Mouse (Mus musculus): ENCODE data around the gene H2afx.
A peak's percentile ranks its signal among the peaks of the same experiment; 100 is the strongest.
"Not testable (repeated sequence)": the region's sequence is repeated elsewhere in the genome, so short reads cannot be mapped to it uniquely, and the experiment has no call there.

H2afx gene

GRCm38 (mm10) chr9:44318826-44319095, 15.7 kb upstream of the H2afx start:
- DNase-seq (ENCODE audit: low spot score in 2 of 2), result no peak

GRCm38 (mm10) chr9:44319105-44319886, 15.2 kb upstream of the H2afx start:
- DNase-seq (ENCODE audit: low spot score in 2 of 2), result peak; percentile 62 to 73

- DNase-seq (ENCODE audit: low spot score in 2 of 2), result peak; percentile 90 to 93
Measured at GRCm38 (mm10) chr9:44319887-44320798, 14.4 kb upstream of the H2afx start, which contains the start of gene C2cd2l. C2cd2l (minus strand) TSS chr9:44320285.

- no peak for DNase-seq (ENCODE audit: low spot score in 2 of 2)
Measured at GRCm38 (mm10) chr9:44320799-44321133, 13.7 kb upstream of the H2afx start.

DNA sequence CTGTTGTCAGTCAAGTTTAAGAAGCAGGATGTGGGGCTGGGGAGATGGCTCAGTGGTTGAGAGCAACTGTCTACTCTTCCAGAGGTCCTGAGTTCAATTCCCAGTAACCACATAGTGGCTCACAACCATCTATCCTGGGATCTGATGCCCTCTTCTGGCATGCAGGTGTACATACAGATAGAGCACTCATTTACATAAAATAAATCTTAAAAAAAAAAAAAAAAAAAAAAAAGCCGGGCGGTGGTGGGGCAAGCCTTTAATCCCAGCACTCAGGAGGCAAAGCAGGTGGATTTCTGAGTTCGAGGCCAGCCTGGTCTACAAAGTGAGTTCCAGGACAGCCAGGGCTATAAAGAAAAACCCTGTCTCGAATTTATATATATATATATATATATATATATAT, 10.8 kb upstream of the H2afx start:
- DNase-seq (ENCODE audit: low spot score in 2 of 2), result not testable (repeated sequence)

GRCm38 (mm10) chr9:44324147-44324546, 10.3 kb upstream of the H2afx start:
- DNase-seq (ENCODE audit: low spot score in 2 of 2), result no peak

DNA sequence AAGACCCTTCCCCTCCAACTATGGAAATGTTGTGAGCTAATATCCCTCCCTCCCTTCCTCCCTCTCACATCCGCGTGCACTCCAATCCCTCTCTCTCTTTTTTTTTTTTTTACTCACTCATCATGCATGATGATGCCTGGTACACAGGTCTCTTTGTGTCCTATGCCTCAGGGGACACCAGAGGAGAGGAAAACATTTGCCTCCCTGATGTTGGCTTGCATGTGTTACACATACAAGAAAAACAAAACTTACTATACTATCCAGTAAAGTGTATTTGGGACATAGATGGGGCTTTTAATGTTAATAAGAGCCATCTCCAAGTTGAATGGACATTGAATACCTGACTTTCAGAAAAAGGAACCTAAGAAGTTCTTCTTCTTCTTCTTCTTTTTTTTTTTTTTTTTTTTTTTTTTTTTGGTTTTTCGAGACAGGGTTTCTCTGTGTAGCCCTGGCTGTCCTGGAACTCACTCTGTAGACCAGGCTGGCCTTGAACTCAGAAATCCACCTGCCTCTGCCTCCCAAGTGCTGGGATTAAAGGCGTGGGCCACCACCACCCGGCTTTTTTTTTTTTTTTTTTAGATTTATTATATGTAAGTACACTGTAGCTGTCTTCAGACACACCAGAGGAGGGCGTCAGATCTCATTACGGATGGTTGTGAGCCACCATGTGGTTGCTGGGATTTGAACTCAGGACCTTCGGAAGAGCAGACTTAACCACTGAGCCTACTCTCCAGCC, 9.3 kb upstream of the H2afx start:
- not testable (repeated sequence) for DNase-seq (ENCODE audit: low spot score in 2 of 2)

DNA sequence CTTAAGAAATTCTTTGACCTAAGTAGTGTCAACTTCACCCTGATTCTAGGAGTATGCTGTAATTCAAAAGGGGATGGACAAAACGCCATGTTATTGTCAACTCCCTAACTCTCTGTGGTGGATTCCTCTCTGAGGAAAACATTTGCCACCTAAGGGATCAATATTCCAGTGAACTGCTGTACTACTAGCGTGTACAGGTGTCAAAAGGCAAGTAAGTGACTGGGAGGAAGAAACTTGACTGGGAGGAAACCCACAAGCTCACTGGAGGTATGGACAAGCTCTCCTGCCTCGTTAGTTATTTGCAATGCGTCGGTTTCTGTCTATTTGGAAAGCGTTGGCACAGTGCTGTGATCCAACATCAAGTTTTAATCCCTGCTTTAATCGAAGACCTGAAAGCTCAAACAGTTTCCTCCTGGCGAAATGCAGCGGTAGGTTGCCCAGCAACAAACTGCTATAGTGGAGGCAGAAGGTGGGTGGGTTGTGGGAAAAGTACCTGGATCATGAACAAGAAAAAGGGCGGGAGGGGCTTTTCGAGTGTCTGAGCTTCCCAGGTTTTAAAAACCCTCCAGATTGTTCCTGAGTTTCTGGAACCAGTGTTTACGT, 8.6 kb upstream of the H2afx start, which contains the start of gene Dpagt1:
Gene Dpagt1 (plus strand): TSS at position 252 of the 603 bp plus-strand sequence.
- no peak for DNase-seq (ENCODE audit: low spot score in 2 of 2)

DNA sequence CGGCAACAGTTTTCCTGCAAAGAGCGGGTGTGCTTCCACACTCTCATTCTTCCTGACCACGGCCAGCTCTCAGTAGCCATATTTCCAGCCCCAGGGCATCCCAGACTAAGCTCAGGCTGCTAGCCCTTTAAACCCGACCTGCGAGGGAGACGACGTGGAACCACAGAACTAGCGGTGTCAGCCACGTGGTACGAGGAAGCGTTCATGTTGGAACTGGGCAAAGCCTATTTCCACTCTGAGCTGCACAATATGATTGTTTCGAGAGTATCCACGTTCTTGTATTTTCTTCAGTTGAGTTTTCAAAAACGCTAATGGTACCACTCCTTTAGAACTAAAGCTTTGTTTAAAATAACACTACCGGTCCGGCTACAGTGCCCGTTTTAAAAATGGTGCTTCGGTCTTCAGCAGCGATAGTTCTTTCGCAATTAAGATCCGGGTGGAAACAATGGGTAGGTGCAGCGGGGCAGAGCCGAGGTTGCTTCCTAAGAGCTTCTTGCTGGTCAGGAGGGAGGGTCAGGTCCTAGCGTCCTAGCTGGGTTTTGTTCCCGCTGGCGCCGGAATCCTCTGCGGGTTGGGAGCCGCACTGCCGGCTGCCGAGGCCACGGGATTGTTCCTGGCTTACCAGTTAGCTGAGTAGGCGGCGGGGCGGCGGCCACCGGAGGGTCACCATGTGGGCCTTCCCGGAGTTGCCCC, 8.0 kb upstream of the H2afx start:
- peak; percentile 64 to 78 for DNase-seq (ENCODE audit: low spot score in 2 of 2)

DNA sequence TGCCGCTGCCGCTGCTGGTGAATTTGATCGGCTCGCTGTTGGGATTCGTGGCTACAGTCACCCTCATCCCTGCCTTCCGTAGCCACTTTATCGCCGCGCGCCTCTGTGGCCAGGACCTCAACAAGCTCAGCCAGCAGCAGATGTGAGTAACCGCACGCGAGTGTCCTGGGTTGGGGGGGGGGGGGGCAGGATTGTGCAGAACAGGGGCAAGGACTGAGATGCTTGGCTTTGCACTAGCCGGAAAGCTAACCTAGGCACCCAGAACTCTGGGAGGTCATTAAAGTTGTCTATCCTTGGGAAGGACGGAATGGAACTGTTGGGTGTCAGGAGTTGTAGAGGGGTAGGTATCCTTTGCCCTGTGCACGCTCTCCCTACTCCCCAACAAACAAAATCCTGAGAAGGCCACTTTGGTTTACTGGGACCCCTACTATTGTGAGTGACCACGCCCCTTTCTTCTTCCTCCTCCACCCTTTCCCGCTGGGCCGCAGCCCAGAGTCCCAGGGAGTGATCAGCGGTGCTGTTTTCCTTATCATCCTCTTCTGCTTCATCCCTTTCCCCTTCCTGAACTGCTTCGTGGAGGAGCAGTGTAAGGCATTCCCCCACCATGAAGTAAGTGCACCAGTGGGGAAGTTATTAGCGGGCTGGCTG, 7.3 kb upstream of the H2afx start:
- peak; percentile 50 to 64 for DNase-seq (ENCODE audit: low spot score in 2 of 2)

DNA sequence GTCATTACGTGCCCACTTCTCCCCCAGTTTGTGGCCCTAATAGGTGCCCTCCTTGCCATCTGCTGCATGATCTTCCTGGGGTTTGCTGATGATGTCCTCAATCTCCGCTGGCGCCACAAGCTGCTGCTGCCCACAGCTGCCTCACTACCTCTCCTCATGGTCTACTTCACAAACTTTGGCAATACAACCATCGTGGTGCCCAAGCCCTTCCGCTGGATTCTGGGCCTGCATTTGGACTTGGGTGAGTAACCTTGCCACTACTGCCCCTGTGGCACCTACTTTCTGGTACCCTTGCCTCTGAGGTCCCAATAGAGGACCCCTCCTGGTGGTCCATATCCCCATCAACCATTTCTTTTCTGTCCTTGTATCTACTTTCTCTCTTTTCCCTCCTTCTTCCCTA, 6.6 kb upstream of the H2afx start:
- no peak for DNase-seq (ENCODE audit: low spot score in 2 of 2)

DNA sequence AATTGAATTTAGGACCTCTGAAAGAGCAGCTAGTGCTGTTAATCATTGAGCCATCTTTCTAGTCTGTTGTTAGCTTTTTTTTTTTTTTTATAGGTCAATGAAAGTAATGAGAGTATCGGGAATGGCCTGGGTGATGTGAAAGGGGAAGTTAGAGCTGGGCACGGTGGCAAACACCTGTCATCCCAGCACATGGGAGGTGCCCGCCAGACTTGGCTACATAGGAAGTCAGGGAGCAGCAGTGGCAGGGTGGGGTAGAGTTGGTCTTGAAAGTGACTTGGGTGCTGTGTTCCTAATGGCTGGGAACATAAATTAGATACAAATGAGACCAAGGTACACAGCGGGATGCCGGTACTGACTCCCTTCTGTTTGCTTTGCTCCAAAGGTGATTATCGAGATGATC, 3.8 kb upstream of the H2afx start:
- DNase-seq (ENCODE audit: low spot score in 2 of 2), result no peak

- no peak for DNase-seq (ENCODE audit: low spot score in 2 of 2)
Measured at GRCm38 (mm10) chr9:44332918-44333638, 1.4 kb upstream of the H2afx start.

GRCm38 (mm10) chr9:44335331-44336092, 1.0 kb downstream of the H2afx start:
- DNase-seq (ENCODE audit: low spot score in 2 of 2), result peak; percentile 73 to 80

- peak in 1 of 2 experiments; percentile 42 for DNase-seq (ENCODE audit: low spot score in 2 of 2)
Measured at GRCm38 (mm10) chr9:44336093-44336406, 1.6 kb downstream of the H2afx start.

GRCm38 (mm10) chr9:44336513-44336912, 2.0 kb downstream of the H2afx start:
- DNase-seq (ENCODE audit: low spot score in 2 of 2), result peak; percentile 43 to 46

- peak; percentile 35 to 47 for DNase-seq (ENCODE audit: low spot score in 2 of 2)
Measured at GRCm38 (mm10) chr9:44336964-44337363, 2.5 kb downstream of the H2afx start.

GRCm38 (mm10) chr9:44337436-44338169, 3.1 kb downstream of the H2afx start:
- peak; percentile 40 to 42 for DNase-seq (ENCODE audit: low spot score in 2 of 2)

DNA sequence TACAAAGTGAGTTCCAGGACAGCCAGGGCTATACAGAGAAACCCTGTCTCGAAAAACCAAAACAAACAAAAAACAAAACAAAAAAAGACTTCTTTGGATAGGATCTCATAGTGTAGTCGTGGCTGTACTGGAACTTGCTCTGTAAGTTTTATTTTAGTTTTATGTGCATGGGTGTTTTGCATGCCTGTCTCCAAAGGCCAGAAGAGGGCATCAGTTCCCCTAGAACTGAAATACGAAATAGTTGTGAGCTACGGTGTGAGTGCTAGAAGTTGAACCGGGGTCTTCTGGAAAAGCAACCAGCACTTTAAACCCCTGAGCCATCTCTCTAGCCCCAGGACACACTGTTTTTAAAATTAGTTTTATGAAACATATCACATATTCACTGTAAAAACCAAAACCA, 4.1 kb downstream of the H2afx start:
- no peak for DNase-seq (ENCODE audit: low spot score in 2 of 2)

Measured in spleen, postnatal 10 days (tissue).